Mouse (Mus musculus) frontal cortex, adult 2 months (tissue): Measurements from ENCODE around the gene Slc9a1. TPM values are rescaled to one million over a fixed set of nuclear protein-coding genes. Genes with fewer than 3 reads are reported as not detected.

Experiments
- DNase-seq, 2 experiments: peaks; one replicate each; pipeline ENCODE4 v3.0.0; 2022; ENCODE audit warnings: low spot score in 1 of 2; ENCODE audit errors: extremely low spot score in 1 of 2
- polyA plus RNA-seq: library from polyadenylated mRNA; depleted of rRNA; stranded (reverse); fragments of >200 nt; gene quantifications from 2 replicates; pipeline ENCODE4 v1.2.3, GENCODE M21; 2012; rRNA removed

Gene Slc9a1
- 43.5 and 43.9 TPM in 2 replicates for polyA plus RNA-seq

DNA sequence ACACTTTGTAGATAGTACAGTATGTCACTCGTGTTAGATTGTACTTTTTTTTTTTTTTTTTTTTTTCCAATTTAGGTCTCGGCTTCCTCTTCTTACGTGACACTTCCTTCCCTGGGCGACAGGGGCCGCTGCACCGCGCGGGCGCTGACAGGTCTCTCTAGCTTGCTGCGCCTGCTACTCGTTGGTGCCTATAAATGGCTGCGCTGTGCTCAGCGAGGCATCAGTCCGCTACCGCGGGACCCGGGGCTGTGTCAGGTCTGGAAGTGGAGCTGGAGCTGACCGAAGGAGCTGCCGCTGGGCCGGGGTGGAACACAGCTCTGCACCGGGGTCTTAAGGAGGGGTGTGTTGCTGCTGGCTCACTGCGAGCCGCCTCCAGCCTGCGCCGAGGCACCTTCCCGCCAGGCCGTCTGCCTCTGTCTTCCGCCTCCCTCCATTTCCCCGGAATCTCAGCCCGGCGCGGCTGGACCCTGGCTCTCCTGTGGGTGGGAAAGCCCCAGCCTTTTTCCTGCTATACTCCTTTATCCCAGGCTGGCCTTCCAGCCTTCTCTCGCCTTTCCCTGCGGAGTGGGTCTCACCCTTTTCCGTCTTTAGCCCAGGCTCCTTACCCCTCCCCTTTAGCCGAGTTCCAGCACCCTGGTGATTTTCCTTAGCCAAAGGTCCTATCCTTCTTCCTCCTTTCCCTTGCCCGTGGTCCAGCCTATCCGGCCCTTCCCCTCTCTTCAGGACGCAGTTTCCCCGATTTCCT lies at the start of gene Slc9a1:
Slc9a1 (plus strand) TSS at position 154 of the 745 bp plus-strand sequence.
- DNase-seq = peak; percentile 86 to 97

GRCm38 (mm10) chr4:133328129-133328528 lies 41.4 kb upstream of the Slc9a1 start:
- DNase-seq = no peak

- DNase-seq = no peak
Observed at GRCm38 (mm10) chr4:133330296-133330695, 39.2 kb upstream of the Slc9a1 start.

GRCm38 (mm10) chr4:133333306-133333705 lies 36.2 kb upstream of the Slc9a1 start:
- no peak for DNase-seq

- DNase-seq = no peak
Observed at GRCm38 (mm10) chr4:133337833-133338520, 31.5 kb upstream of the Slc9a1 start.

- no peak for DNase-seq
Observed at GRCm38 (mm10) chr4:133338521-133339095, 30.9 kb upstream of the Slc9a1 start.

GRCm38 (mm10) chr4:133339148-133339749 lies 30.3 kb upstream of the Slc9a1 start:
- peak; percentile 95 to 99 for DNase-seq

- DNase-seq = no peak
Observed at GRCm38 (mm10) chr4:133340217-133340616, 29.3 kb upstream of the Slc9a1 start.

DNA sequence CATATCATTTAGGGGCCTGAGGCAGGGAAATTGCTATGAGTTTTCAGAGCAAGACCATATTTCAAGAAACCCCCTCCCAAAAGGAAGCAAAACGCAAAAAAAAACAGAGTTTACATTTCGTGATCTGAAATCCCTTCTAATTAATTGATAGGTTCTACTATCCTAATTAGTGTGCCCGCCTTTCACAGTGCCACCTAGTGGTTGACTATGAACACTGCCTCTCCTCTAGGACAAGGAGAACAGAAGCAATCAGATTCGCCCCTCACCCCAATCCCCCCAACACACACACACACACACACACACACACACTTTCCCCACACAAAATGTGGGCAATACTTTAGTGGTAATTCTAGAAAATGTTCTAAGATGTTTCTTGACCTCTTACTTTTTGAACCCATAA lies 25.4 kb upstream of the Slc9a1 start:
- DNase-seq = peak in 1 of 2 experiments; percentile 62

DNA sequence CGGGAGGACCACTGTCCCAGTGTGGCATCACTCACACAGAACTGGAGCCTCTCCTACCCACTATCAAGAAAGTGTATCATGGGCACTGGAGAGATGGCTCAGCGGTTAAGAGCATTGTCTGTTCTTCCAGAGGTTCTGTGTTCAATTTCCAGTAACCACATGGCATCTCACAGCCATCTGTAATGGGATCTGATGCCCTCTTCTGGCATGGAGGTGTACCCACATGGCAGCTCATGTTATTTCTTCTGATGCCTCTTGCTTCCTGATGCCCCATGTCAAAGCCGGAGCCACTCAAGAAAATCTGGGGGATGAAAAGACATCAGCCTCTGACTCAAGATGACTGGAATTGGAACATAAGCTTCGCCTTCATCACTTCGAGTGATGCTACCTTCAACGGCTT lies 23.8 kb upstream of the Slc9a1 start:
- no peak for DNase-seq

DNA sequence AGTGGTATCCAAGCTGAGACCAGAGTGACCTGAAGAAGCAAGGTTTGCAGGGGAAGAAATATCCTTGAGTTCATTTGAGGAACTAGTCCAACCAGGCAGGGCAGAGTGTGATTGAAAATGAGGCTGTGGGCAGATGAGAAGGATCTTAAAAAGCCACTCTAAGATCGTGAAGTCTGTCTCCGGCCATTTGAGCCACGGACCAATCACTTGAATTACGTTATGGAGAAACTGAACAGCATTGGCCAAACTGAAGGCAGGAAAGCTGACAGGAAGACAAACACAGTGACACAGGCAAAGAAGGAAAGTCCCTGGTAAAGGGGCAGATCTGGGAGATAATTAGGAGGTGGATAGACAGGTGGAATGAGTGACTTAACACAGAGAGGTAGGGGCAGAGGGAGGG lies 22.9 kb upstream of the Slc9a1 start:
- no peak for DNase-seq

DNA sequence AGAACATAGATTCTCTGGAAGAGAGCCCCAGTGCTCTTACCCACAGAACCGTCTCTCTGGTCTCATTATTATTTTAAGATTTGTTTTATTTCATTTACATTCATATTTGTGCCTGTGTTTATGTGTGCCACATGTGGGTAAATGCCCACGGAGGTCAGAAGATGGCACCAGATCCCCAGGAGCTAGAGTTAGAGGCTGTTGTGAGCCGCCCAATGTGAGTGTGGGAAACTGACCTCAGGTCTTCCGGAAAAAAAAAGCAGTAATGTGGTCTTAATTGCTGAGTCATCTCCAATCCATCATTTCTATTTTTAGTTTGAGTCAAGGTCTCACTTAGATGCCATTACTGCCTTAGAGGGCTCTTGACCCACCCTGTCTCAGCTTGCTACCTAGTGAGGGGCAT lies 21.9 kb upstream of the Slc9a1 start:
- no peak for DNase-seq

DNA sequence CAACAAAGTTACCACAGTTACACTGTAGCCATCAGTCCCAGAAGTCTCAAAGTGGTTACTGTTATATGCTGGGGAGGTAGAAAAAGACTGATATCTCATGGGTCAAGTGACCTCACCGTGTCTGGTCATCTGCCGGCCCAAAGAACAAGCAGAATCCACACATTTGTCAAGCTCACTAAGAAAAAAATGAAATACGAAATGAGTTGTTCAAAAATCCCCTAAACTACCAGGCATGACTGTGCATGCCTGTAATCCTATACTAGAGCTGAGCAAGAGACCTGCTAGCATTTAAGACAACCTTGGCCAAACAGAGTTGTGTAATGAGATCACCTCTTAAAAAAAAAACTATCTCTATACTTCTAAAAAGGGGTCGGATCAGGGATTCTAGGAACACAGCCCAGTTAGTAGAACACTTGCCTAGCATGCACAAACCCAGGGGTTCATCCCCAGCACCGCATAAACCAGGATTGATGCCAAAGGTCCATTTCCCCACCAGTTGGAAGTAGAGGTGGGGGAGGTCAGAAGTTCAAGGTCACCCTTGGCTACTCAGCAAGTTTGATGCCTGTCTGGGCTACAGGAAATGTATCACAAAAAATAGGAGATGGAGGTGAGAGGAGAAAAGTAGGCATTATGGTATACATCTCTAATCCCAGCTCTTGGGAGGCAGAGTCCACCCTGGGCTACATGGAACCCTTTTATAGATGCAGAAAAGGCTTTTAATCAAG lies 21.3 kb upstream of the Slc9a1 start:
- DNase-seq = no peak

- no peak for DNase-seq
Observed at GRCm38 (mm10) chr4:133352797-133353196, 16.7 kb upstream of the Slc9a1 start.

DNA sequence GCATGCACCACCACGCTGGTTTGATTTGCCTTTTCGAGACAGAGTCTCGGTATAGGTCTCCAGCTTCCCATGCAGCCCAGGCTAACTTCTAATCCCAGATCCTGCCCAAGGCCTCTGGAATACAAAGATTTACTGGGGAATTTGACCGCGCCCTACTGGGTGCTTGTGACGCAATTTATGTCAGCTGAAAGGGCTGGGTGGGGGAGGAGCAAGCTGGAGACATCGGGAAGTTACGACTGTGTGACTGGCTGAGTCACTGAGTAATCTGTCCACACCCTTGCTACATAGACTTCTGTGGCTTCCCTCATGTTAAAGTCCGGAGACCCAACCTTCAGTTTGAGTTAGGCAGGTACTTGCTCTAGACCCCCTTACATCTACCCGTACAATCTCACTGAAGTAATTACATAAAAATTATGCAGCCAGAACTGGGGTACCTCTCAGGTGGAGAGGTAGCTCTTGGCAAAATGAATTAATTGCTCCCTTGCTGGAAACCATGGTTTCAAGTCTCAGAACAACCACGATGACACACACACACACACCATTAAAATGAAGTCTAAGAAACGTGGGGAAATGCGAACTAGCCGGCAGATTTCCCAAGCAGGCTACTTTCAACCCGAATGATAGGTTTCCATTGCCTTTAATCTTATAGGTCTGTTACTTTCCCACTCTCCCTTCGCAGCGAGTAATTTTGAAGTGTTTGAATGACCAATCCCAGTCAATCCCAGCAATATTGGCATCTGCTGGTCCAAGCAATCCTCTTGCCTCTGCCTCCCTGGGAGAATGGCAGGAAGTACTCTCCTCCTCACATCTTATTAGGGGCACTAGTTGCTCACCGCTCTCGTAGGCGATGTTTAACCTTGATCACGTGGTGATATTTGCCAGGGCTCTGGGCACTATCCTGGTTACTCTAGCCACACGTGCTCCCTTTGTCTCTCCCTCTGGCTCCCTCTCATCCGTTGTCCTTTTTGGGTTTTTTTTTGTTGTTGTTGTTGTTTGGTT lies 15.8 kb upstream of the Slc9a1 start, which contains the start of gene Wdtc1:
Wdtc1 (minus strand) TSS at position 115 of the 999 bp plus-strand sequence.
- DNase-seq = no peak

- DNase-seq = no peak
Observed at GRCm38 (mm10) chr4:133354641-133355040, 14.9 kb upstream of the Slc9a1 start.

DNA sequence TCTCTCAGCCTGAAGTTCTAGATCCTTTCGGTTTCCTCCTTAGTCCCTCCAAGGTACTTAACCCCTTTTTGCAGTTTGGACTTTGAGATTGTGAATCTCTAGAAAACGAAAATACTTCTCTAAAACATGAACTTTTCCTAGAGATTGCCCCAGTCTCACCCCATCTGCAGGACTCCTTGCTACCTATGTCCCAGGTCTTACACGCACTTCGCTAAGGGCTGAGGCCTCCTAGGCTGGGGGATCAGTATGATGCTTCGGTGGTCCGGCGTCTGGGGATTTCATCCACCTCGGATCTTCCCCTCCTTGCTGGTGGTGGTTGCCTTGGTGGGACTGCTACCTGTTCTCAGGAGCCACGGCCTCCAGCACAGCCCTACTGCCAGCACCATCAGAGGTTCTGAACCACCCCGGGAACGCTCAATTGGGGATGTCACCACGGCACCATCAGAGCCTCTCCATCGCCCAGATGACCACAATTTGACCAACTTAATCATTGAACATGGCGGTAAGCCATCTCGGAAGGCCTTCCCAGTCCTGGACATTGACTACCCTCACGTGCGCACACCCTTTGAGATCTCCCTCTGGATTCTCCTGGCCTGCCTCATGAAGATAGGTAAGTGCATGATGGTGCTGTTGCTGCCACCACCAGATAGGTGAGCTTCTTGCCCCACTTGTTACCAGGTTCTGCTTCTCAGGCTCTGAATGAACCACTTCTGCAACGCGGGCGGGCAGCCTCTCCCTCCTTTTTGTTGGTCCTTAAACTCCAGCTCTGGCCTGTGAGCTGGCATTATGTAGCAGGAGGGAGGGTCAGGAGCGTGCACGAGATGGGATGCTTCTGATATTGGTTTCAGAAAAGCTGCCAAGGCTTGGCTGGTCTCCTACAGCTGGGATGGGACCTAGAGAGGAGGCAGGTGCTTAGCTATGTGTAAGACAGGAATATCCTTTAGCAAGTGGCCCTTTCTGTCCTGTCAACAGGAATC lies 1.1 kb downstream of the Slc9a1 start:
- DNase-seq = no peak

DNA sequence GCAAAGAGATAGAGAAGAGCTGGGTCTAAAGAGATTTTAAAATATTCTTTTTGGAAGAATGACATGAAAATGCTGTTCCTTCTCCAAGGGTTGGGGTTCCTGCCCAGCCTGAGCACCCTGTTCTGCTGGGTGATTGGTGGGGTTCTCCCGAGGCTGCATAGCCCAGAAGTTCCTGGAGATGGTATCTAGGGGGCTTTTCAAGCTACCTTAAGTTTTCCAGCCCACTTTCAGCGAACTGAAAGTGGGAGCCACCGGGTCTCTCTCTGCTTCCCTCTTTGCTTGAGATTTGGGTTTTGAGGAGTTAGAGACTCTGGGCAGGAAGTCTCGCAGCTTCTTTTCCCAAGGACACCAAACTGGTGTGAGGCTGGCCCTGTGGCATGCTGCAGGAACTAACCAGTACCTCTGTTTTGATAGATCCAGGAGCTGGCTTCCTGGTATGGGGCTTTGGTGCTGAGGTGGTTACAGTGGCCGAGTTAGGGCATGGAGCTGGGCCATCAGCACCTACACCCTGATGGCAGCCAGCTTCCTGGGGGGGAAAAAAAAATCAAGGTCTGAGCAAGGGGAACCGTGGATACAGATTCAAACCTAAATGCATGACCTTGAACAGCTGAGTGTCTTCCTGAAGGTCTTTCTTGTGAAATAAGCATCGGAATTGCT lies 2.2 kb downstream of the Slc9a1 start:
- DNase-seq = no peak
